ENCODE assay signal across 5 mouse cellular contexts in the genomic region with DNA sequence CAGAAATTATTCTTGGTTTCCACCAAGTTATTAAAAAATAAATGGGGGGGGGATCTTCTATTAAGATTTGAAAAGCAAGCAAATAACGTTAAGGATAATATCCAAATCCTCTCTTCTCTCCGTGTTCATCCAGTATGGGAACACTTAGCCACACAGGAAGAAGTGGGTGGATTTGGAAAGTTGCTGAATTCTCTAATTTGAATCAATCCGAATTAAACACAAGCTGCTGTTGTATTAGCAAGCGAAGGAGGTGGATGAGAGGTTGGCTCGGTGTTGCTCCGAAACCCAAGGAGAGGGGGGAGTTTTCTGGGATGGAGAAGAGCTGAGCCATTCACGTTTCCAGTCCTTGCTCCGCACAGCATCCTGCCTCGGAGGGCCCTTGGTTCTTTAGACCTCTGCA.
"Had no signal": no experiment of that assay in that cellular context is flagged by ENCODE, and none has a peak within 500 bp of the region (broad histone marks: within the 10 kb centered on the region; RNA-seq: fewer than 3 reads in every experiment).

No protein-coding gene starts in this region.

- DNase-seq: kidney, adult 11 months; kidney, adult 9 months; kidney, postnatal 36 days; lung, postnatal 10 days; thymus, postnatal 36 days had no signal
